8 mouse cellular contexts compared by ENCODE assay signal in the genomic region with DNA sequence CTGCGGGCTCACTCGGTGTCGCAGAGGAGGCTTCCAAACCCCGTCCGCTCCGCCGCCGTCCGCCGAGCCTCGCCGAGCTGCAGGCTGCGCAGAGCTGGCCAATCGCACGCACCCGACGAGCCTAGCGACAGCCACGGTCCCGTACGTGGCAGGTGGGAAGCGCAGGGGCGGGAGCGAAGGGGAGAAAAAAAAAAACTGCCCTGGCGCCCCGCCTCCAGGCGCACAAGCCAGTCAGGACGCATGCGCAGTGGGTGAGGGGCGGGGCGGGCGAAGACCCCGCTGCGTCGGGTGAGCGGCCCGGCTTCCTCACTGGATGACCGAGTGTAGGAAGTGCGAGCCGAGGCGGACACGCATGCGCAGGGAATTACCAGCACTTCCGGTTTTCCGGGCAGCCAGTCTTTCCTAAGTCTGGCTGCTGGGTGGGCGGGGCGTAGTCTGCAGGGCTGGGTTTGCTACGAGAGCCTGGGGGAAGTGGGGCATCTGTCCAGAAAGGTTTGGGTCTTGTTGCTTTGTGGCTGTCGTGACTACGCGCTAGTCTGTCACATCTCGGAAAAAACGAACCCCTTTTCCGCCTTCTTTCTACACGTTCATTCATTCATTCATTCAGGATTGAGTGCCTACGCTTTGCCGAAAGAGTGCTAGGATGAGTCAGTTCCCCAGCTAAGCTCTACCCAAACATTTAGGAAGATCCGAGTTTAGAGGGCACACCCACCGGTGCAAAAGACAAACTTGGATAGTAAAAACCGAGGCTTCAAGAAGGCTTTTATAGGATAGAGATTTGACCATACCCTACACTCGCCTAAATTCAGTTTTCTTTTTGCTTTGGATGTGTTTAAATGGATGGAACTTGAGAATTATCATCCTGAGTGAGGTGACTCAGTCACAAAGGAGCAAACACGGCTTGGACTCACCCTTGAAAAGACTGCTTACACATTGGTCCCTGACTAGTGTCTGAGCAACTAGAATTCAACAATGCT. TPM values are rescaled to one million over a fixed set of nuclear protein-coding genes. Genes with fewer than 3 reads are reported as not detected.
A peak's percentile ranks its signal among the peaks of the same experiment; 100 is the strongest.
DNase-seq lines count a peak whose midpoint lies in the region; ATAC-seq lines count a peak whose summit lies in the region.

A gene (minus strand): TSS at position 227 of the 977 bp plus-strand sequence.

- ATAC-seq in megakaryocyte progenitor cell, adult 5-6 weeks (replicated peaks; ENCODE audit: poor library complexity), result peak; percentile 80

- DNase-seq in adipocyte (ENCODE audit: low spot score), result peak; percentile 100
- peak; percentile 100 for DNase-seq in embryo, embryonic 10 days (ENCODE audit: low spot score)
- DNase-seq in gastrocnemius, postnatal 10 days, result peak; percentile 100
- DNase-seq in induced T-regulatory cell, adult 2 months (ENCODE audit: low read depth), result peak; percentile 99
- peak; percentile 97 to 99 for DNase-seq in left cerebral cortex, adult 9 months (ENCODE audit: low spot score in 2 of 2)
- peak; percentile 99 for DNase-seq in right cerebral cortex, postnatal 14 days
- peak; percentile 97 to 99 for DNase-seq in urinary bladder, postnatal 36 days (ENCODE audit: low spot score in 2 of 2)

RNA-seq across cellular contexts. Expression of the gene that starts here (rescaled TPM):
- 10 to 100 TPM; 50.4 to 57.6 TPM for total RNA-seq in gastrocnemius, postnatal 10 days (2021)
- total RNA-seq in megakaryocyte progenitor cell, adult 5-6 weeks (2015), result 137 and 174 TPM in 2 replicates
- total RNA-seq in megakaryocyte progenitor cell, adult 5-6 weeks (2017), result 42.9 and 45.7 TPM in 2 replicates

Comparison
In these comparisons a context has a peak if more than half of its experiments do, and no peak if none do; other contexts are left out.
1. Peak in every context shown above with its lines: DNase-seq and ATAC-seq.